Mouse (Mus musculus) myocyte (in vitro differentiated cells): ENCODE data around the gene Rpl22. TPM values are rescaled to one million over a fixed set of nuclear protein-coding genes. Genes with fewer than 3 reads are reported as not detected.

Source experiments
- H3K27me3 ChIP-seq: one replicate; pipeline ENCODE4 v1.6.1; 2011; ENCODE audit not compliant: control insufficient read depth, insufficient read depth, insufficient read length
- H3K36me3 ChIP-seq: one replicate; pipeline ENCODE4 v1.6.1; 2011; ENCODE audit not compliant: control insufficient read depth, insufficient read depth
- H3K4me2 ChIP-seq: one replicate; pipeline ENCODE4 v1.6.1; 2011; ENCODE audit warnings: low read depth, control low read depth
- H3K4me3 ChIP-seq: one replicate; pipeline ENCODE4 v1.5.1; 2011; ENCODE audit warnings: mild to moderate bottlenecking, control low read depth, moderate library complexity
- H3K79me2 ChIP-seq: one replicate; pipeline ENCODE4 v1.6.1; 2011; ENCODE audit not compliant: control insufficient read depth, insufficient read depth
- H3ac ChIP-seq: one replicate; pipeline ENCODE4 v1.6.1; 2011; ENCODE audit not compliant: control insufficient read depth, insufficient read length
- CEBPB ChIP-seq: IDR thresholded peaks from 2 replicates; pipeline ENCODE4 v1.6.1; 2011; ENCODE audit warnings: mild to moderate bottlenecking, moderate library complexity; ENCODE audit not compliant: poor library complexity, insufficient read depth, severe bottlenecking
- E2F4 ChIP-seq: IDR thresholded peaks from one replicate; pipeline ENCODE4 v1.6.1; 2011; ENCODE audit warnings: mild to moderate bottlenecking, control low read depth, moderate library complexity; ENCODE audit not compliant: insufficient read depth
- MAX ChIP-seq: IDR thresholded peaks from one replicate; pipeline ENCODE4 v1.6.1; 2011; ENCODE audit warnings: low read depth, mild to moderate bottlenecking, control low read depth
- MYOD1 ChIP-seq, 3 experiments: IDR thresholded peaks; one replicate each; pipeline ENCODE4 v1.6.1; 2011; ENCODE audit warnings: control low read depth in 2 of 3, low read depth in 2 of 3, mild to moderate bottlenecking in 2 of 3, moderate library complexity in 1 of 3; ENCODE audit not compliant: insufficient read length in 2 of 3, control insufficient read depth in 1 of 3
- MYOG ChIP-seq, 3 experiments: IDR thresholded peaks; one replicate each; pipeline ENCODE4 v1.6.1; 2011; ENCODE audit warnings: control low read depth in 2 of 3, low read depth in 2 of 3, mild to moderate bottlenecking in 2 of 3; ENCODE audit not compliant: insufficient read length in 2 of 3, control insufficient read depth in 1 of 3, insufficient read depth in 1 of 3
- POLR2A ChIP-seq: IDR thresholded peaks from one replicate; pipeline ENCODE4 v1.6.1; 2011; ENCODE audit warnings: low read depth, mild to moderate bottlenecking, control low read depth, moderate library complexity; ENCODE audit not compliant: insufficient read length
- POLR2AphosphoS2 ChIP-seq: IDR thresholded peaks from one replicate; pipeline ENCODE4 v1.6.1; 2011; ENCODE audit warnings: low read depth, control low read depth; ENCODE audit not compliant: insufficient read length
- REST ChIP-seq: IDR thresholded peaks from one replicate; pipeline ENCODE4 v1.6.1; 2011; ENCODE audit warnings: mild to moderate bottlenecking, control low read depth, moderate library complexity; ENCODE audit not compliant: insufficient read depth, insufficient read length
- SRF ChIP-seq: IDR thresholded peaks from one replicate; pipeline ENCODE4 v1.6.1; 2011; ENCODE audit warnings: low read depth; ENCODE audit not compliant: control insufficient read depth, insufficient read length
- TCF12 ChIP-seq: IDR thresholded peaks from one replicate; pipeline ENCODE4 v1.6.1; 2011; ENCODE audit warnings: mild to moderate bottlenecking, control low read depth; ENCODE audit not compliant: poor library complexity, insufficient read depth, severe bottlenecking
- TCF3 ChIP-seq: IDR thresholded peaks from one replicate; pipeline ENCODE4 v1.6.1; 2011; ENCODE audit warnings: low read depth, control low read depth; ENCODE audit not compliant: insufficient read length
- USF1 ChIP-seq: IDR thresholded peaks from one replicate; pipeline ENCODE4 v1.6.1; 2011; ENCODE audit warnings: low read depth, mild to moderate bottlenecking, control low read depth, moderate library complexity
- polyA plus RNA-seq: library from polyadenylated mRNA; unstranded; fragments of >200 nt; fragmentation: generic; extraction: Trizol; gene quantifications from one replicate; pipeline ENCODE4 v1.2.1, GENCODE M21; 2012; ENCODE audit warnings: missing spikeins

Gene Rpl22
- polyA plus RNA-seq, 1 experiment = 1,218 TPM

DNA sequence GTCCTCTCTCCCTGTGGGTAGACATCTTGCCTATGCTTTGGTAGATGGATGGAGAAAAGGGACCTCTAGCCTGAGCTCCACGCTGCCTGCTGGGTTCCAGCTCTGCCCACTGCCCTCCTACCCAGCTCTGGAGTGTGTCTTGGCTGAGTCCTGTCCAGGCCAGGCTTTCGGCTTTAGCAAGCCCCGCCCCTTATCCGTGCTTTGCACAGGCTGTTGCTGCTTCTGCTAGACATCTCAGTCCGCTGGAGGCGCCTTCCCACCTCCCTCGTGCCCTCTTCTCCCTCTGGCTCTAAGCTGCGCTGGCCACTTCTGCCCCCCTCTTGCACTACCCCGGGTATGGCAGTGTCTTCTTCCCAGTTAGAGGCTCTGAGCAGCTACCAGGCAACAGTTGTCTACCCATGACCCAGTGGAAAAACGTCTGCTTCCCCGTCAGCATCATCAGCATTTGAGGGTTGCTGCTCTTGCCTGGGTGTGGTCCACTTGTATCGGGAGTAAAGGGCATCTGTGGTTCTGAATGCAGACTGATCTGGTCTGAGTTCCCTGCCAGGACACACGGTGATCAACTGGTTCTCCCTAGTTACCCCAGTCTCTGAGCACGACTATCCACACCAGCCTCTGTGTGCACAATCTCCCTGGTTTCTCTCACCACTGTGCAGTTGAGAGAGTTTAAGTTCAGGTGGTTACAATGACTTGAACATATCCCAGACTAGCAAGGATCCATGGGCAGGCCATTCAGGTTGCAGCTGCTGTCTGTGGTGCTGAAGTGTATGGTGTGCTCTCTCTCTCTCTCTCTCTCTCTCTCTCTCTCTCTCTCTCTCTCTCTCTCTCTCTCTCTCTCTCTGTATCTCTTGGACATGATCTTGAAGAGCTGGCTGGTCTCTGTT, 26.1 kb downstream of the Rpl22 start:
- Histone ChIP-seq H3ac (no peak overlapping the region), H3K27me3 (no peaks in the 10 kb centered on the region), H3K4me2 (no peak overlapping the region), H3K36me3 (no peaks in the 10 kb centered on the region), H3K79me2 (no peaks in the 10 kb centered on the region), H3K4me3 (no peak overlapping the region)
- no peak for TF ChIP-seq E2F4
- peak; percentile 82 for TF ChIP-seq REST

- Histone ChIP-seq H3K4me3 (no peak overlapping the region), H3K27me3 (no peaks in the 10 kb centered on the region)
- TF ChIP-seq POLR2AphosphoS2 = no peak
- no peak for TF ChIP-seq MYOD1 (IDR thresholded peaks at IDR 0.05; ENCODE audit: control insufficient read depth in 1 of 3, insufficient read length in 2 of 3, low read depth in 2 of 3)
- no peak for TF ChIP-seq USF1
- no peak for TF ChIP-seq TCF12
- TF ChIP-seq SRF = no peak
- TF ChIP-seq MAX = no peak
- TF ChIP-seq CEBPB = no peak
- no peak for TF ChIP-seq POLR2A
- TF ChIP-seq MYOG (IDR thresholded peaks at IDR 0.05; ENCODE audit: control insufficient read depth in 1 of 3, insufficient read depth in 1 of 3, insufficient read length in 2 of 3, low read depth in 2 of 3) = no peak
- TF ChIP-seq REST = no peak
- TF ChIP-seq E2F4 = no peak
- no peak for TF ChIP-seq TCF3
Measured at GRCm38 (mm10) chr4:152353886-152354637, 28.5 kb downstream of the Rpl22 start.

DNA sequence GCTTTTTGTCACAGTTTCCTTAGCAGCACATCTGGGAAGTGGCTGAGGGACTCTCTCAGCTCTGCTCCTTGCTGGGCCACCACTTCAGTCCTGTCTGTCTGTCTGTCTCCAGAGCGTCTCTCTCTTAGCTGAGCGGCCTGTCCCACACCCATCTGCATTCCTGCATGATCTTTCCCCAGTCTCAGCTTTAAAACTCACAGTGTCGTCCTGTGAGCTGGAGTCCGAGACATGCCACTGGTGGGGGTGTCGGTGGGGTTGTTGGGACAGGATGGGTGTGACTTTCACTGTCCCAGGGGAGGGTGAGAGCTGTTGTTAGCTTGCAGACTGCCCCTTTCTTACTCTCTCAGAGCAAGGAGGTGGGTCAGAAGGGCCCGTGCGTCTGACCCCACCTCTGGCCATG, 30.1 kb downstream of the Rpl22 start:
- Histone ChIP-seq H3ac (no peak overlapping the region), H3K36me3 (no peaks in the 10 kb centered on the region), H3K4me2 (no peak overlapping the region), H3K79me2 (no peaks in the 10 kb centered on the region), H3K27me3 (no peaks in the 10 kb centered on the region), H3K4me3 (no peak overlapping the region)
- TF ChIP-seq MYOG (IDR thresholded peaks at IDR 0.05; ENCODE audit: control insufficient read depth in 1 of 3, insufficient read depth in 1 of 3, insufficient read length in 2 of 3, low read depth in 2 of 3) (no peak), REST (no peak), MAX (no peak), TCF12 (no peak), POLR2A (no peak), E2F4 (no peak), POLR2AphosphoS2 (no peak), TCF3 (no peak), MYOD1 (IDR thresholded peaks at IDR 0.05; ENCODE audit: control insufficient read depth in 1 of 3, insufficient read length in 2 of 3, low read depth in 2 of 3) (no peak), USF1 (no peak), CEBPB (no peak), SRF (no peak)

More at GRCm38 (mm10) chr4:152353886-152354637, 28.5 kb downstream of the Rpl22 start:
- no peak overlapping the region for H3K4me2 ChIP-seq
- no peaks in the 10 kb centered on the region for H3K36me3 ChIP-seq
- no peaks in the 10 kb centered on the region for H3K79me2 ChIP-seq
- H3ac ChIP-seq = no peak overlapping the region

GRCm38 (mm10) chr4:152359700-152360099, 34.2 kb downstream of the Rpl22 start:
- H3ac ChIP-seq = no peak overlapping the region
- TF ChIP-seq MYOD1 (IDR thresholded peaks at IDR 0.05; ENCODE audit: control insufficient read depth in 1 of 3, insufficient read length in 2 of 3, low read depth in 2 of 3) (no peak), USF1 (no peak), POLR2AphosphoS2 (no peak), E2F4 (no peak), REST (no peak), CEBPB (no peak), TCF3 (no peak), POLR2A (no peak), MAX (no peak), TCF12 (no peak), SRF (no peak), MYOG (IDR thresholded peaks at IDR 0.05; ENCODE audit: control insufficient read depth in 1 of 3, insufficient read depth in 1 of 3, insufficient read length in 2 of 3, low read depth in 2 of 3) (no peak)
- H3K36me3 ChIP-seq = no peaks in the 10 kb centered on the region
- no peaks in the 10 kb centered on the region for H3K27me3 ChIP-seq
- H3K4me2 ChIP-seq = no peak overlapping the region
- H3K4me3 ChIP-seq = no peak overlapping the region
- H3K79me2 ChIP-seq = no peaks in the 10 kb centered on the region

- Histone ChIP-seq H3K4me3 (no peak overlapping the region), H3K36me3 (no peaks in the 10 kb centered on the region), H3K27me3 (no peaks in the 10 kb centered on the region), H3K79me2 (no peaks in the 10 kb centered on the region), H3K4me2 (no peak overlapping the region), H3ac (no peak overlapping the region)
- TF ChIP-seq USF1 (no peak), TCF12 (no peak), E2F4 (no peak), MYOG (IDR thresholded peaks at IDR 0.05; ENCODE audit: control insufficient read depth in 1 of 3, insufficient read depth in 1 of 3, insufficient read length in 2 of 3, low read depth in 2 of 3) (no peak), TCF3 (no peak), POLR2A (no peak), MYOD1 (IDR thresholded peaks at IDR 0.05; ENCODE audit: control insufficient read depth in 1 of 3, insufficient read length in 2 of 3, low read depth in 2 of 3) (no peak), MAX (no peak), CEBPB (no peak), POLR2AphosphoS2 (no peak), SRF (no peak), REST (no peak)
Measured at GRCm38 (mm10) chr4:152360855-152361254, 35.3 kb downstream of the Rpl22 start.
